Mouse (Mus musculus) heart, embryonic 14.5 days (tissue): ENCODE data around the gene Nsmce3. TPM values are rescaled to one million over a fixed set of nuclear protein-coding genes. Genes with fewer than 3 reads are reported as not detected.
A peak's percentile ranks its signal among the peaks of the same experiment; 100 is the strongest.

Source experiments
- ATAC-seq: fragments of 200-750 bp; cut with Nextera tagmentation; 2 replicates; pipeline ENCODE4 v1.8.0; 2017; ENCODE audit warnings: low read depth, moderate TSS enrichment; ENCODE audit not compliant: insufficient number of reproducible peaks, insufficient read depth, low FRiP score
- H3K27ac ChIP-seq, 2 experiments: fragments of 200-500 bp in 1 of 2; fragments of 300-500 bp in 1 of 2; sonication (generic) in 1 of 2; replicated peaks in 1 of 2; 2 replicates each; pipeline ENCODE4 v1.5.1; 2012 to 2014; ENCODE audit warnings: low read depth in 2 of 2, low read length in 2 of 2, control low read depth in 1 of 2, mild to moderate bottlenecking in 1 of 2, mixed read lengths in 1 of 2; ENCODE audit not compliant: control insufficient read depth in 1 of 2, insufficient read depth in 1 of 2
- H3K27me3 ChIP-seq: fragments of 300-500 bp; sonication (generic); 2 replicates; pipeline ENCODE4 v1.6.1; 2014; ENCODE audit warnings: mild to moderate bottlenecking, low read length, control low read depth; ENCODE audit not compliant: control insufficient read depth, insufficient read depth
- H3K36me3 ChIP-seq: fragments of 300-500 bp; sonication (generic); 2 replicates; pipeline ENCODE4 v1.6.1; 2014; ENCODE audit warnings: mild to moderate bottlenecking, control low read depth, low read length, mixed read lengths; ENCODE audit not compliant: control insufficient read depth, insufficient read depth
- H3K4me1 ChIP-seq, 2 experiments: fragments of 200-500 bp in 1 of 2; fragments of 300-500 bp in 1 of 2; sonication (generic) in 1 of 2; 2 replicates each; pipeline ENCODE4 v1.6.1; 2012 to 2014; ENCODE audit warnings: low read length in 2 of 2, control low read depth in 1 of 2, mixed read lengths in 1 of 2; ENCODE audit not compliant: control insufficient read depth in 2 of 2, insufficient read depth in 2 of 2
- H3K4me2 ChIP-seq: fragments of 300-500 bp; sonication (generic); 2 replicates; pipeline ENCODE4 v1.6.1; 2014; ENCODE audit warnings: mild to moderate bottlenecking, low read length
- H3K4me3 ChIP-seq, 2 experiments: fragments of 200-500 bp in 1 of 2; fragments of 300-500 bp in 1 of 2; sonication (generic) in 1 of 2; 2 replicates each; pipeline ENCODE4 v1.5.1; 2012 to 2014; ENCODE audit warnings: low read length in 2 of 2, mild to moderate bottlenecking in 2 of 2, control low read depth in 1 of 2, low read depth in 1 of 2, moderate library complexity in 1 of 2; ENCODE audit not compliant: control insufficient read depth in 1 of 2, insufficient read depth in 1 of 2
- H3K9ac ChIP-seq: fragments of 300-500 bp; sonication (generic); 2 replicates; pipeline ENCODE4 v1.6.1; 2014; ENCODE audit warnings: mild to moderate bottlenecking, low read length
- H3K9me3 ChIP-seq: fragments of 300-500 bp; sonication (generic); 2 replicates; pipeline ENCODE4 v1.6.1; 2016; ENCODE audit warnings: low read length, control low read depth; ENCODE audit not compliant: control insufficient read depth
- WGBS: fragments of 180-500 bp; shearing (Covaris S2); extraction: QIAGEN DNeasy Blood & Tissue Kit; methylation state at CpG from one replicate; pipeline ENCODE4 v1.1.7; 2014; 5-methylcytosine and 5-hydroxymethylcytosine counted together
- polyA plus RNA-seq: library from polyadenylated mRNA; unstranded; fragments of >200 nt; fragmentation: Nextera tagmentation; extraction: Ambion mirVana; gene quantifications from 2 replicates; pipeline ENCODE4 v1.2.1, GENCODE M21; 2014

Nsmce3 gene
- polyA plus RNA-seq, 1 experiment from 2014 or later: 9.6 TPM

DNA sequence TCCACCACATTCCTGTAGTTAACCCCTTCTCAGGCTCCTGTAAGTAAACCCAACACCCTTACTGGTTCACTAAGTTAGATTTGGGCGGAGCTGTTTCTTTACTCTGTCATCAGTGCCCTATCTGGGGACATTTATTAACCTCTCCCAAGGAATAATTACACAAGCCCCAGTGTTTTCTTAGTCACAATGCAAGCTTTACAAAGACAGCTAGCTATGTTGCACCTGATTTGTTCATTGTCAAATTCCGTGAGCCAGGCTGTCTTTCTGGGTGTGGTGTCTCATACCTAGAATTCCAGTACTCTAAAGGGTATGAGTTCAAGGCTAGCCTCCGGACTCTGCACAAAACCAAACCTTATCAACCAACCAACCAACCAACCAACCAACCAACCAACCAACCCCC, 32.7 kb upstream of the Nsmce3 start:
- Histone ChIP-seq H3K27me3 (no peaks in the 10 kb centered on the region), H3K27ac (no peak overlapping the region), H3K9ac (no peak overlapping the region), H3K4me3 (no peak overlapping the region), H3K9me3 (0 out of 2 replicates have a peak, but pooled peaks cover 3% of the 10 kb centered on the region), H3K4me2 (no peak overlapping the region), H3K36me3 (no peaks in the 10 kb centered on the region), H3K4me1 (no peaks in the 10 kb centered on the region)
- ATAC-seq: no peak
- 73% methylated on average over 3 of the region's 3 CpGs for WGBS

DNA sequence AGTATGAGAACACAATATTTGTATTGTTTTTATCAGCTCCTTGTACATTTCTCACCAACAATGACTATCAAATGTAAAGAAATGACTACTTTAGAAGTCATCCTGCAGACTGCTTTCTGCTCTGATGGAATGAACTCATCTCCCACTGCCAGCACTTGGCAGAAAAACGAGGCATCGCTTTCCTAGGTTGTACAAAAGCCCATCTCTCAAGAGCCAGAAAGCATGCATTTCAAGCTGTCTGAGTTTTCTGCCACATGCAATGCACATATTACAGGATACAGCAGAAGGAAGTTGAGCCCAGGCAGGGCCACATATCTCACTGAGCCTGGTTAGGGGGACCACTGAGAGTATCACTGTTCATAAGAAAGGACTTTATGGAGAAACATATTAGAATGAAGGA, 27.5 kb upstream of the Nsmce3 start:
- H3K36me3 ChIP-seq: no peaks in the 10 kb centered on the region
- WGBS: 72% methylated on average over 2 of the region's 2 CpGs
- no peak overlapping the region for H3K27ac ChIP-seq
- H3K9me3 ChIP-seq: no peaks in the 10 kb centered on the region
- H3K4me2 ChIP-seq: no peak overlapping the region
- H3K27me3 ChIP-seq: no peaks in the 10 kb centered on the region
- H3K4me1 ChIP-seq: no peaks in the 10 kb centered on the region
- no peak overlapping the region for H3K9ac ChIP-seq
- H3K4me3 ChIP-seq: no peak overlapping the region
- no peak for ATAC-seq

- Histone ChIP-seq H3K36me3 (no peaks in the 10 kb centered on the region), H3K4me3 (no peak overlapping the region), H3K4me2 (no peak overlapping the region), H3K4me1 (peaks cover 0 to 1% of the 10 kb centered on the region in 2 experiments; a peak in 1 of 4 replicates), H3K27ac (no peak overlapping the region), H3K9me3 (no peaks in the 10 kb centered on the region), H3K27me3 (no peaks in the 10 kb centered on the region), H3K9ac (no peak overlapping the region)
- no peak for ATAC-seq
- WGBS: 88% methylated on average over 6 of the region's 6 CpGs
These were observed 23.8 kb upstream of the Nsmce3 start for GRCm38 (mm10) chr7:64896587-64896986.

DNA sequence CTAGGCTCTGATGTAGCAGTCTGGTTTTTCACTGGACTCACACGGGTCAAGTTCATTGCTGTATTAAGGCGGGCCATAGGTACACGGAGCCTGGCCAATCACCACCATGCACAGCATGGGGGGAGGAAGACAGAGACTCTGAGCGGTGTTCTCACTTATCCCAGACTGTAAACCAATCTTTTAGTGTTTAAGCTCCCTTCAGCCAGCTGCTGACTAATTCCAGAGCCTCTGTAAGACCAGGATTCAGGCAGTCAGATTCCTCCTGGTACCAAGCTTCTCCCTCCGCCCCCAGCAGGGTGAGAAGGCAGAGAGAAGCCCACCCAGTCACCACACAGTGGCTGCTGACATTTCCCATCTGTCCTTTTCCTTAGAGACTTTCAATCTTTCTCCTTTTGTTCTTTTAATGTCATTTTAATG, 22.9 kb upstream of the Nsmce3 start:
- H3K4me2 ChIP-seq: no peak overlapping the region
- H3K36me3 ChIP-seq: no peaks in the 10 kb centered on the region
- H3K27me3 ChIP-seq: no peaks in the 10 kb centered on the region
- no peak overlapping the region for H3K4me3 ChIP-seq
- 42% methylated on average over 5 of the region's 5 CpGs for WGBS
- H3K27ac ChIP-seq: no peak overlapping the region
- H3K9ac ChIP-seq: no peak overlapping the region
- H3K4me1 ChIP-seq: peaks cover under 1 to 8% of the 10 kb centered on the region in 2 experiments
- no peaks in the 10 kb centered on the region for H3K9me3 ChIP-seq
- no peak for ATAC-seq

DNA sequence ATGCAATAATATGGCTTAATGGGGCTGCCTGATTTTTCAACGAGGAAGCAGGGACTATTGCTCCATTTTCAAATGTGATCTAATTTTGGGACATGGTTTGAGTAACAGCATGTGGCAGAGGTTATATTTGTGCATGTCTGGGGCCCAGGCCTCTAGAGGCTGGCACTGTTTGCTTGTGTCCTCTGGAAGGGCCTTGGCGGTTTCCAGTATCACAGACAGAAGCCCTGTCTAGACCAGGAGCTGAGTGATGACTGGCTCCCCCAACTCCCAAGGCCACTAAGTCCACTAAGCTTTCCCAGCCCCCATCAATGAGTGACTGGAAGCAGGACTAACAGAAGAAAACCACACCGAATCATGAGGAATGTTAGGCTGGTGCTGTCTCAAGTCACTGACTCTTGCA, 18.3 kb upstream of the Nsmce3 start:
- H3K27me3 ChIP-seq: no peaks in the 10 kb centered on the region
- peak overlapping the region; percentile 34 to 67 for H3K27ac ChIP-seq
- H3K9ac ChIP-seq: no peak overlapping the region

DNA sequence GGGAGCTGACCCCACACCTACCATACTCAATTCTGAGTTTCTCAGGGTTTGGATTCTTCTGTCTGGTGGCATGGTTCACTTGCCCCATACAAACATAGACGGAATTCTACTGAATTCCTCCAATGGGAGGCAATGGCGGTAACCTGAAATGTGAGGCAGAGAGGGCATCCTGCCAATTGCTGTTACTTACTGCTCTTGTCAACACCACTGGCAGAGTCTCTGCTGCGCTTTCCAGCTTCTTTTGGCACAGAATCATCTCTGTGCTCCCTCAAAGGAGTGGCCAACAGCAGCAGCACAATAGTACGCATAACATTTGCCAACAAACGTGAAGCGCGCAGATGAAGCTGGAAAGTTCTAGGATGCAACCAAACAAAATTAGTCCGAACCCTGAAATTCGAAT, 17.1 kb upstream of the Nsmce3 start:
- Histone ChIP-seq H3K27ac (no peak overlapping the region), H3K9ac (no peak overlapping the region), H3K4me3 (no peak overlapping the region), H3K4me2 (no peak overlapping the region), H3K27me3 (no peaks in the 10 kb centered on the region), H3K9me3 (no peaks in the 10 kb centered on the region), H3K36me3 (no peaks in the 10 kb centered on the region), H3K4me1 (peaks cover 4 to 21% of the 10 kb centered on the region in 2 experiments)
- 46% methylated on average over 9 of the region's 9 CpGs for WGBS
- ATAC-seq: no peak

More for the DNA sequence above, 18.3 kb upstream of the Nsmce3 start:
- H3K9me3 ChIP-seq: no peaks in the 10 kb centered on the region
- no peak overlapping the region for H3K4me3 ChIP-seq
- H3K4me2 ChIP-seq: no peak overlapping the region
- peaks cover 4 to 21% of the 10 kb centered on the region in 2 experiments for H3K4me1 ChIP-seq
- 22% methylated on average over 3 of the region's 3 CpGs for WGBS
- peak; percentile 69; the same call in 1 of the 2 replicates for ATAC-seq
- no peaks in the 10 kb centered on the region for H3K36me3 ChIP-seq

DNA sequence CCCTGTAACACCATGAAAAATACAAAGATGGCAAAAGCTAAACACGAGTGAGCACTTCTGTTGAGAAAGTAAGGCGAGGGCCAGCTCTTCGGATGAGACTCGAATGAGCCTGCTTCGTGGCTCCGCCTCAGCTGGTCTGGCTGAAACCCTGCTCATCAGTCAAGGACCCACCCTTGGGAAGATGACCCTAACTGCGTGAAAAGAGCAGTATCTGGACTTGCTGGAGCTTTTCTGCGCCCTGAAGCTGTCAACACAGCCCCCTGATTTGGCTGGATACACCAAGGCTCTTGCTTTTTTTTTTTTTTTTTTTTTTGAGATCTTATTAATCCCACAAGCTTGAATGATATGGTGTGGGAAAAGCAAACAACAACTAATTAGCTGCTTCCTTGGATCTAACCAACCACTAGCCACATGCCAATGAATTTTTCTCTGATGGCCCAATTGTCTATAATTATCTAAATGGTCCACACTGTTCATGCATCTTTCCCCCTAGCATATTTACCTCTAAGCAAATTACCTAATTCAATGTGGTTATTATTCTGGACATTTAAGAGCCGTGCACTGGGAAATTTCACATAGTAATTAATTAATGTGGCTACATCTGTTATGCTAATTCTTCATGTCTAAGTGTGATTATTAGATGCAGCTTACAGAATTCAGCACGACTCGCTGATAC, 11.5 kb upstream of the Nsmce3 start:
- H3K9me3 ChIP-seq: no peaks in the 10 kb centered on the region
- no peak overlapping the region for H3K4me3 ChIP-seq
- no peak overlapping the region for H3K9ac ChIP-seq
- 66% methylated on average over 11 of the region's 11 CpGs for WGBS
- H3K4me2 ChIP-seq: no peak overlapping the region
- no peaks in the 10 kb centered on the region for H3K27me3 ChIP-seq
- ATAC-seq: no peak
- H3K27ac ChIP-seq: no peak overlapping the region
- H3K36me3 ChIP-seq: no peaks in the 10 kb centered on the region
- peaks cover 0 to under 1% of the 10 kb centered on the region in 2 experiments; a peak in 1 of 4 replicates for H3K4me1 ChIP-seq

GRCm38 (mm10) chr7:64882243-64882642, 9.4 kb upstream of the Nsmce3 start:
- Histone ChIP-seq H3K9me3 (no peaks in the 10 kb centered on the region), H3K27me3 (no peaks in the 10 kb centered on the region), H3K9ac (no peak overlapping the region), H3K4me1 (no peaks in the 10 kb centered on the region), H3K4me3 (no peak overlapping the region), H3K27ac (no peak overlapping the region), H3K4me2 (no peak overlapping the region), H3K36me3 (no peaks in the 10 kb centered on the region)
- WGBS: 76% methylated on average over 6 of the region's 6 CpGs
- ATAC-seq: no peak
